Mouse (Mus musculus) thymus, postnatal 10 days (tissue): ENCODE data around the gene Derl2.

Experiments
- DNase-seq, 2 experiments: peaks; one replicate each; pipeline ENCODE4 v3.0.0; 2021; ENCODE audit warnings: low spot score in 2 of 2

Gene Derl2

DNA sequence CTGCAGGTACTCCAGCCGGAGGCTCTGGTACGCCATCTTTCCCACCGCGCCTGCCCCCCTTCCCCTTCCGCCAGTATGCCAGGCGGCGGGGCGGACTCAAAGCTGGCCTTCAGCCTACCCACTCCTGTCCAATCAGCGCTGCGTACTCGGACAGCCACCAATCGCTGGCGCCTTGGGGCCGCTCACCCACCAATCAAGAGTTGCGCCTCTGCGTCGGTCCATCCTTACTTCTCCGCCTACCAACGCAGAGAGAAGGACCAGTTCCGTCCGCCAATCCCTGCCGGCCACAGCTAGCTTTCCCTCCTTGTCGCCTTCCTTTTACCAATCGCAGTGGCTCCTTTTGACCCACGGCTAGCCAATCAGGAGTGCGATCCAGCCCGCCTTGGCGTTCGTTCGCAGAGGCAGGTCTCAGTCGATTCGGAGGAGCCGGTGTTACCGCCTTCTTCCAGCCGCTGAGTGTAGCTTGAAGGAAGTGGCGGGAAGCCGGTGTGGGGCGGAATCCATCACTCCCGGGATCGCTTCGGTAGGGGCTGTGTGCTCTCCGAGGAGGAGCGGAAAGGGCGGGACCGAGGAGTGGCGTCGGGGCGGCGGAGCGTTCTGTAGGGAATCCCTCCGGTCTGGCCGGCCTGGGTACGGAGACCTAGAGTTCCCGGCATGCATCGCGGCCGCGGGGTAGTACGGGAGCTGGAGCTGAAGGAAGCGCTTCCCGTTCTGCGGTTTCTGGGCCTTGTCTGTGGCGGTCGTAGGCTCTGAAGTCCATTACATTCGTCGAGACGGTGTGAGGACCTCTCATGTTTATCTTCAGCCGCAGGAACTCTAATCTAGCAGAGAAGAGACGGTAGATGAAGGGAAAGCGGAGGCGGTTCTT is at the start of gene Derl2, which contains the start of gene Mis12:
Gene Derl2, minus strand, starts transcription at position 641 of the 868 bp plus-strand sequence.
Gene Mis12, plus strand, starts transcription at position 411 of the 868 bp plus-strand sequence.
- DNase-seq: peak; percentile 95 to 99

DNA sequence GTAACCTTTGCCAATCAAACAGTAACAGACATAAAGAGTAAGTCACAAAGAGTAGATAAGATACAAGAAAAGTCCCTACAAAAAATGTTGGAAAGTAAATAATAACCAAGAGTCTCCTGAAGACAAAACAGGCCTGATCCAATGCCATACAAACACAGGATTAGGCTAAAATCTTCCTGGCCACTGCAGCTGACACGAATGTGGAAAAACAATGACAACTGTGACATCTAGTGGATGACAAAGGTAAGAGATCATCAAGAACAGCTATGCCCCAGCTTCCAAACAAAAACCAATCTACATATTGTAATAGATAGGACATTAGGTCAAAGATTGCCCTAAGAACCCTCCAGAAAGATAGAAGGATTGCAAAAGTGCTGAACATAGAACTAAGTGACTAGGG is 32.9 kb upstream of the Derl2 start:
- no peak for DNase-seq

DNA sequence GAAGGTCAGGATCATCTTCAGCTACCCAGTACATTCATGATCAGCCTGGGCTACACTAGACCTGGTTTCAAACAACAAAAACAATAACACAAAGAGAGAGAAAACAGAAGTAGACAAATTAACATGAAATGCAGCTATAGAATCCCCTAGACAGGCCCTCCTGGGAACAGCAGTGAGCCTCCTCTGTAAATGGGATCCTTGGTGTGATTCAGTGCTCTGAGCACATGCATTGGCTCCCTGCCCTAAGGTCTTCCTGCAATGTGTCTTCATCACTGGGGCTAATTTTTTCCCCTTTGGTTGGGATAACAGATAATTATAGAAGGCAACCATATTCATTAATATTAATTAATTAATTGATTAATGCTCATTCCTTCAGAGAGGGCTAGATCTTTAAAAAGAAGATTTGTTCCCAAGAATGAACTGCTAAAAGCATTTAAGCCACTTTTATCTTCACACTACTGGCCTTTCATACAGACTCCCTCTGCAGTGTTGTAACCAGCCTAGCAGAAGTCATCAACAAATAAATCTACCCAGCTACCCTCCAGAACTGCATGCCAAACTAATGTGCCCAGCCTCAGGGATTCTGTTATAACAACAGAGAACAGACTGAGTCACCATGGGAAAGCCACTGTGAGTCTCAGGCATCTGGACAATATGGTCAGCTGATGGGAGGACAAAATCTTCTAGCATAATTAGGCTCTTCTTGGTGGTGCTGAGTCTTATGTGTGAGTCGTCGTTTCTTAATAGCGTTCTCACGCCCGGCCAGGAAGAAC is 20.1 kb upstream of the Derl2 start:
- DNase-seq: no peak

DNA sequence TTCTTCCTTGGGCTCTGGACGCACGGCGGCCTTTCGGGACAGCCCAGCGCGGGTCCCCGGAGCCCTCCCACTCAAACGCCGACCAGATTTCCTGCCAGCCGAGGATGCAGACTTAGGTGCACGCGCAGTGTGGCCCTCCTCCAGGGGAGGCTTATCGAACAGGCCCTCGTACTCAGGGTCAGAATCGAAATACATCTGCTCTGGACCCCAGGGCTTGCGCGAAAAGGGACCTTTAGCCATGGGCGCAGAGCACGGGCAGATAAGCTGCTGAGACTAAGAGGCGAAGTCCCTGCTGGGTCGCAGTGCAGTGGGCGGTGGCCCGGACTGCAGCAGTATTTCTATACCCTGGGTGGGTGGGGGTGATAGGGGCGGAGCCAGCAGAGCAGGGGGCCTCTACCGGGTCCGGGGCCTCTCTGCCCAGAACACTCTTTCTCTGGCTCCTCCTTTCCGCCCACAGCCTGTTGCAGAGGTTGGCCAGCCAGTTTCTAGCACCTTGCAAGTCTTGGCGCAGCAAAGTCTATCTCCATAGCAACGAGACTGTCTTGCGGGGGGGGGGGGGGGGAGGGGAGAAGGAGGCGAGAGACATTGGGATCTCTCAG is 13.6 kb upstream of the Derl2 start, which contains the start of gene 6330403K07Rik:
Gene 6330403K07Rik, minus strand, starts transcription at position 351 of the 599 bp plus-strand sequence.
- DNase-seq: peak in 1 of 2 experiments; percentile 4

- peak in 1 of 2 experiments; percentile 4 for DNase-seq
These were observed 13.0 kb upstream of the Derl2 start for GRCm38 (mm10) chr11:71032491-71033162.

DNA sequence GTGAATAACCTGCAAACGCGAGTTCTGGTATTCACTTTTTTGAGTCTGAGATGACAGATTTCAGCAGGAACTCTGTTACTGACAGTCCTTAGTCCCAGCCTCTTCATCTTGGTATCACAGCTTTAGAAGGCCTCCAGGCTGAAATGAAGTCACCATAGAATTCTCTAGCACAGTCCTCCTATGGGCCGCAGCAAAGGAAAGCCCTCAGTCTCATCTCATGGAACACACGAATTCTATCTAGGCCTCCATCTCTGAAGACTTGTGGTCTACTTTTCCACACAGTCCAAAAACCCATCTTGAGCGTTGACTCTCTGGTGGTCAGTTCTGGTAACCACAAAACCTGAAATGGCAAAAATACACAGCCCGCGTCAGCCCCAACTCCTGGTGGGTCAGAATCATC is 12.4 kb upstream of the Derl2 start:
- DNase-seq: no peak

GRCm38 (mm10) chr11:71029403-71030118 is 9.9 kb upstream of the Derl2 start:
- no peak for DNase-seq

DNA sequence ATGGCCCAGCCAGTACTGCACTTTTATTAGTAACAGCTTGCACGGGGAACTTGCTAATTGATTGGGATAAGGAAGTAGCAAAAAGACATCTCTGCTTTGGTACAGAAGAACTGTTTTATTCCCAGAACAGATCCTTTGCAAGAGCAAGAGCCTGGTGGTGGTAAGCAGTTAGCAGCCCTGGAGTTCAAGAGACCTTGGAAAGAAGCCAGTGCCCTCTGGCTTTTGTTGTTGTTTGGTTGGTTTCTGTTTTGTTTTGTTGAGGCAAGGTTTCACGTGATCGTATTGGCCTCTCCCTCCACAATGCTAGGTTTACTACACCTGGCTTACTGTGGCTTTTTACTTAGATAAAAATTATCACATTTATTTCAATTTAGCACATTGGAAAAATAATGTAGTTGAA is 8.6 kb upstream of the Derl2 start:
- no peak for DNase-seq

GRCm38 (mm10) chr11:71018416-71019200 is 1.0 kb downstream of the Derl2 start:
- no peak for DNase-seq

DNA sequence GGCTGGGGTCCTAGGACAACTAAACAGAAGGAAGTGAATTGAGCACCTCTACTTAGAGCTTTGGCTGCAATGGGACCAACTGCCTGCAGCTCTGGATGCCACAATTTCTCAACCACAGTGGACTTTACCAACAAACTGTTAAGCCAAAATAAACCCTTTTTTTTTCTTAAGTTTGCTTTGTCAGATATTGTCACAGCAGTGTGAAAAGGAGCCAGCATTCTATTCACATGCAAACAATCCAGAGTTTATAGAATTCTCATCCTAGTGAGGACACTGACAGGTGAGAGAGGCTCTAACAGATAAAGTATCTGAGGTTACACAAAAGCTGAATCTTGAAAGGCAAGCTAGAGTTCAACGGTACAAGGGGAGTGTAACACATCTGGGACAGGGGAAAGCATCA is 2.6 kb downstream of the Derl2 start:
- no peak for DNase-seq

DNA sequence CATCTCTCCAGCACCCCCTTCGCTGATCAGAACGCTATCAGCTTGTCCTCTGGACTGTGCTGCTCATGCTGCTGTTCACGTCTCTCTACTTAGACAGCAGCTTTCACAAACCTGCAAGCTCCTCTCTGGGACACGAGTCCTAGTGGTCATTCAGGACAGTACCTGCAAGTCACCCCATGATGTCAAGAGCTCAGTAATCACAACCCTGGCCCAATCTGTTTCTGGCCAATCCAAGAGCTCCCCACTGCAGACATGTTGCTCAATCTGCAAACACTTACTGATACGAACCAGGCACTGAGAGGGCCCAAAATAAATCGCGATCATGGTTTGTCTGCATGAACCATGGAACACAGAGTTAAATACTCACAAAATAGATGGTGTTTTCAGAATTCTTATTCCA is 6.9 kb downstream of the Derl2 start:
- no peak for DNase-seq

GRCm38 (mm10) chr11:71008321-71008720 is 11.3 kb downstream of the Derl2 start:
- no peak for DNase-seq

GRCm38 (mm10) chr11:71007831-71008230 is 11.8 kb downstream of the Derl2 start:
- no peak for DNase-seq

DNA sequence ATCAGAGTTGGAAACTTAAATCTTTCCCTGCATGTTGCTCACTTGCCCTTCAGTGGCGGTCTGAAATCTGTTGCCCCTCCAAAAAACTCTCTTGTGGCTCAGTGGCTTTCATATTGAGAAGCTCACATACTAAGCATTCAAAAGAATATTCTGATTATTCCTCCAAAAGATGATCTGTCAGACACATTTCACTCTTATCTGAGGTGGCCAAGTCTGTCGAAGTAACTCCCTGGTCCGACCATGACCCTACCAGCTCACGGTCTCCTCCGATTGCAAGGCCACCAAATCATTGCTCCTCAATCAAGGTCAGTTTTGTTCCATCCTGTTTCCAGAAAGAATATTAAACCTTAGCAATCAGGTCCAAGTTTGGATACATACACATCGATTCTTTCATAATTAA is 12.6 kb downstream of the Derl2 start:
- no peak for DNase-seq

GRCm38 (mm10) chr11:71005046-71005445 is 14.6 kb downstream of the Derl2 start:
- no peak for DNase-seq

DNA sequence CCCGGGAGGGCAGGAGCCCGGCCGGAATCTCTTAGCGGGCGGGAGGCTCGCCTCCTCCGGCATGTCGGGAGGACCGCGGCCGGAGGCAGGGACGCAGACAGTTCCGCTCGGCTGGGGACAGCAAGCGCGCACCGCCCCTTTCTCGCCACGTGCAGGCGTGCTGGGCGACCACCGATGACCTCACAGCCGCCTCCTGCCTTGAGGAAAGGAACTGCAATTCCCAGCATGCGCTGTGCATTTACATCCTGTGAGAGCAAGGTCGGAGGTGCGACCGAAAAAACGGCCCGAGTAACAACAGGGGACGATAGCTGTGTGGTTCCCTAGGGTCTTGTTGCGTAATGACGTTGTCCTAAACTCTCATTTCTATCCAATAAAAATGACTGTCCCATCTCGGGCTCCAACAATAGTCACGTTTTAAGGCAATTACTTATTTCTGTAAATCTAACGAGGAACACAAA is 15.3 kb downstream of the Derl2 start, which contains the start of gene Dhx33:
Gene Dhx33, minus strand, starts transcription at position 122 of the 458 bp plus-strand sequence.
- DNase-seq: peak; percentile 88 to 91

DNA sequence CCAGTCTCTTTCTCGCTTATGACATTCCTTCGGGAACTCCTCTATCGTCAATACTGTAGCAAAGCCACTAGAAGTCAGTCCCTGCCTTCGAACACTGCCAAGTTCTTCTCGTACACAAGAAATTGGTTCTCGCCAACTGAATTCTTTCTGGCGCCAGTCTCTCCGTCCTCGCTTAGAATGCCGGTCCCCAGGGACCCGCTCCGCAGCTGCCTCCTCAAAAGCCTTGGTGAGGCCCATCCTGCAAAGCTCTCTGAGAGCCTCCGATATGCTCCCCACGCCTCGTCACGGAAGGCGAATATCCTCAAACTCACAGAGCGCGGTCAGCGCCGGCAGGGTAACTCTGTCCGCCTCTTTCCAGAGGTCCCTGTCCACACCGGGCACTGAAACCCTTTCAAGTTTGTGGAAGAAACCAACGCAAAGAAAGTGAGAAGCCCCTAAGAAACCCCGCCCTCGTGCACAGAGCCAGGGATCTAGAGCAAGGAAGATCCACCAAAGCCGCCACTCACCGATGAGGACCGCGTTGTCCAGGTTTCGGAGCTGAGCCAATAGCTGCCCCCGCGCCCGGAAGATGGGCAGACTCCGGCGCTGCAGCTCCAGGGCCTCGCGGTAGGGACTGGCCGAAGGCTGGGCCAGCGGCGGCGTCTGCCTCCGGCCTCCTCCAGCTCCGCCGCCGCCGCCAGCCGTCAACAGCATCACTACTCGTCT is 15.9 kb downstream of the Derl2 start:
- no peak for DNase-seq

DNA sequence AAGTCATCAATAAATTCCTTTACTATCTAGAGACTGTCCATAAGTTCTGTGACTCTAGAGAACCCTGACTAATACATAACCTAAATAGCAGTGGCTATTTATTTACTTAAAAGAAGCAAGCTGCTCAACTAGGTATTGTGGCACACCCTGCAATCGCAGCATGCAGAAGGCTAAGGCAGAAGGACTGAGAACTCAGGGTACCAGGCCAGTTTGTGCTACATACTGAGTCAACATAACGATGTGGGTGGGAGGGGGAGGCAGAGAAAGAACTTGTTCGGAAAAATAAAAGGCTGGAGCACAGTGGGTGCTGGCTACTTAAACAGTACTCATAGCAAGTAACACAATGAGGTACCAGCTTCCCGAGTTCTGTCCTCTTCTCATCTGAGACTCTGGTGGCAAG is 18.5 kb downstream of the Derl2 start:
- no peak for DNase-seq

- DNase-seq: peak; percentile 84 to 96
These were observed 36.9 kb downstream of the Derl2 start, which contains the start of gene C1qbp for GRCm38 (mm10) chr11:70982557-70983228. Gene C1qbp, minus strand, starts transcription at chr11:70983026.
